Mouse (Mus musculus): ENCODE measurements around the gene Btnl4.

DNA sequence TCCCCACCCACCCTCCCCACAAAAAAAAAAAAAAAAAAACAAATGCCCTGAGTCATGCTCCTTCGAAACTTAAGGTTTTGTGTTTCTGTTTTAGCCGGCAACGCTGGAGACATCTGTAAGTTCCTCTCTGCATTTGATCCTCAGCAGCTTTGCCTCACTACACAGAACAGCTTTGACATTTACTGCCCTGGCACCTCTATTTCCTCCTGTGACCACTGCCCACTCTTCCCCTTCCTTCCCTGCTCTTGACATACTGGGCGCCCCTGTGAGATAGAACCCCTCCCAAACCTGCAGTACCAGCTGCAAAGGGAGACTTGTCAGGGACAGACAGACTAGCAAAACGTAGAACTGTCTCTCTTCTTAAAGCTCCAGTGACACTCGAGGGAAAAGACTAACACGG is 39.5 kb downstream of the Btnl4 start:
- no peak for TF ChIP-seq POLR2A (IDR thresholded peaks at IDR 0.05; ENCODE audit: low read depth, low read length)
- TF ChIP-seq CTCF (IDR thresholded peaks at IDR 0.05; ENCODE audit: extremely low read depth, insufficient read depth, insufficient read length, insufficient replicate concordance), result no peak
